Mouse (Mus musculus): ENCODE results near the gene Sec14l4.
"Not testable (repeated sequence)": the region's sequence is repeated elsewhere in the genome, so short reads cannot be mapped to it uniquely, and the experiment has no call there.

Sec14l4 gene

DNA sequence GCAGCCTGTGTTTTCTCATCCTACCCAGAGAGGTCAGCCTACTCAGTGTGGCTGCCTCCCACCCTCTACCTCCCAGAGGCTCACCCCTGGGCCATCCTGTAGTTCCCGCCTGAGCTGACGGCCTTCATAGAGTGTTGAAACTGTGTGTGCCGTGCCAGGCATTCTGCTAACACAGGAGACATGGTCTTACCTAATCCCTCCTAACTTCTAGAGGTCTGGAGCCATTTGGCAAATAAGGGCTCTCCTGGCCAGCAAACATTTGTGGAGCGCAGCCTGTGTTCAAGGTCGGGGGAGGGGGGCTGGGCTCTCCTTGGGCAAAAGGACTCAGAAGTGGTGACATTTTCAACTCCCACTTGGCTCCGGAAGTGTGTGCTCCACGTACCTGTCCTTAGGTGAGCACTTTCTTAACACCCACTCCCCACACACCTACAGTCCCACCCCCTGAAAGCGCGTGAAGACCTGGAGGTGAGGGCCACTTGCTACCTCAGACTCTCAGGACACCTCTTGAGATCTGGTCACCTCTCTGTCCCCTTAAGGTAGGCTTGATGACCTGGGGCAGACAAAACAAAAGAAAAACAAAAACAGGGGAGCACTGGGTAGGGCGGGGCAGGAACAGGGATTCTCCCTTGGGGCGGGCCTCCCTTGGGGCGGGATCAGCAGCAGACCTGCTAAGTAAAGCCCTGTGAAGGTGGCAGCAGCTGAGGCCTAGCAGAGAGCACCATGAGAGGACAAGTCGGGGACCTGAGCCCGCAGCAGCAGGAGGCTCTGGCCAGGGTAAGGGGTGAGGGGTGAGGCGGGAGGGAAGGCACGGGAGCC lies at the start of gene Sec14l4:
Gene Sec14l4 (plus strand): TSS at position 337 of the 816 bp plus-strand sequence.
- DNase-seq (ENCODE audit: low spot score): no peak

DNA sequence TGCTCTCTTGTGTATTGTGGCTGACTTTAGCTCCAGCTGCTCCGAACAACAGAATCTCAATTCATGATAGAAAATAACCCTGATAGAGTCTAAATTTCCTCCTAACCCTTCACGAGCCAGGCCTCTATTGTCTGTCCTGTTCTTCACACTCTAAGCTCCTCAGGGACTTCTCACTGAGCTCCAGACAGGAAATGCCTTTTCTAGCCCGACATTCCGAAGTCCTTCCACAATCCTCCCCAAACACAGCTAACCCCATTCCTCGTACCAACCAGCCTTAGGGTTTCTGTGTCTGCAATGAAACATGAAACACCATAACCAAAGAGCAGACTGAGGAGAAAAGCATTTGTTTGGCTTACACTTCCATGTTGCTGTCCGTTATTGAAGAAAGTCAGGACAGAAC lies 49.7 kb upstream of the Sec14l4 start:
- no peak for DNase-seq (ENCODE audit: low spot score)

DNA sequence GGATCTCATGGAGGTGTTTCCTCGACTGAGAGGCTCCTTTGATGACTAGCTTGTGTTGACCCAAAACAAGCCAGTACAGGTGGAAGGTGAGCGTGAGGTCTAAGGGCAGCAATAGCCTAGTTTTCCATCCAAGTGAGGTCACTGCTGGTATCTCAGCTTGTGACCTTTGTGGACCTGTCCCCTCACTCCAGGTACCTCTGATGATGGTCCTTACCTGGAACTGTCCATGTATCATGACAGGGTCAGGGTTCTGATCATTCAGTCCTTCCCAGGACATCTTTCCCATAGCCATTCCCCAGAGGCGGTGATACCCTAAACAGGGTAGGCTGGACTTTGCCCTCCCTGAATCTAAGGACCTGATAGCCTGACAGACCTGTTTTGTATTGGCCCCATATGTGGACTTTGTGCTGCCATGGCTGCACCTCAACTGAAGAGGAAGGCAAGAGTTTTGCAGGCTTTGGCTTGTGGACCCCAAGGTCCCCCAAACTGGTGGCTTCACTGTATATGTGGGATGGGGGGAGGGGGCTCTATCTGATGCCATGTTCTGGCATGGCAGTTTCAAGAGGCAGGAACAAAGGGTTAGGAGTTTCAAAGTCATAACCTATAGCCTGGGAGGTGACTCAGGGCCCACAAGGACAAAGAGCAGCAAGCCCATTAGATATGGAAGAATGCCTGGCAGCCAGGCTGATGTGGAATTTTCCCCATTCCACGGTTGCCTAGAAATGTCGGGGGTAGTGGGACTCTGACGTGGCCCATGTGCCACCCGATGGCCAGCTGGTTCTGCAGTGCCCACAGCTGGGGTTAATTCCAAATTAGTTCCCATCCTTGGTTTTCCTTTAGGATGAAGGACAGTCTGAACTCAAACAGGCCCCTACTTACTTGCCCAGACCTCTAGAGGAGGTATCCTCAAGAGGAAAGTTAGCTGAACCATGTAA lies 48.7 kb upstream of the Sec14l4 start:
- no peak for DNase-seq (ENCODE audit: low spot score)

DNA sequence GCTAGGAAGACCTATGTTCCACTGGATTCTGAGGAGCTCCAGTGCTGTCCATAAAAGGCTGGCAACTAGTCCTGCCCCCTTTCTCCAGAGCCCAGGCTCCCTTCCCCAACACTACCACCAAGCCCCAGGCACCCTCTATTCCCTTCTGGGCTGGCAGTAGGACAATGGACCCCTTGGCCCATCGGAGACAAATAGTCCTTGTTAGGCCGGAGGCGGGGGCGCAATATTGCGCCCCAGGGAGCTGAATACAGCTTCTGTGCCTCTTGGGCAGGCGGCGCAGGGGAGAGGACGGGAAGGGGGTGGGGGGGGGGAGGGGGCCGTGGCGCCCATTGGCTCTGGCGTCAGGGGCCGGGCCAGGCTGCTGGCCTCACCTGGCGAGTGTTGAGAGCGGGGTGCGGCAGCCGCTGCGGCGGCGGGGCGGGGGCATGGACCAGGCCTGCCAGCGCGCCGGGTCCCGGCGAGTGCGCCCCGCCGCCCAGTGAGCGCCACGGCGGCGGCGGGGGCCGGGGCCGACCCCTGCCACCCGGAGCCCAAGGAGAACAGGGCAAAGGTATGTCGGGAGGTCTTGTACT lies 47.9 kb upstream of the Sec14l4 start, which contains the start of gene Gal3st1:
Gene Gal3st1 (plus strand): TSS at position 346 of the 572 bp plus-strand sequence.
- DNase-seq (ENCODE audit: low spot score): no peak

DNA sequence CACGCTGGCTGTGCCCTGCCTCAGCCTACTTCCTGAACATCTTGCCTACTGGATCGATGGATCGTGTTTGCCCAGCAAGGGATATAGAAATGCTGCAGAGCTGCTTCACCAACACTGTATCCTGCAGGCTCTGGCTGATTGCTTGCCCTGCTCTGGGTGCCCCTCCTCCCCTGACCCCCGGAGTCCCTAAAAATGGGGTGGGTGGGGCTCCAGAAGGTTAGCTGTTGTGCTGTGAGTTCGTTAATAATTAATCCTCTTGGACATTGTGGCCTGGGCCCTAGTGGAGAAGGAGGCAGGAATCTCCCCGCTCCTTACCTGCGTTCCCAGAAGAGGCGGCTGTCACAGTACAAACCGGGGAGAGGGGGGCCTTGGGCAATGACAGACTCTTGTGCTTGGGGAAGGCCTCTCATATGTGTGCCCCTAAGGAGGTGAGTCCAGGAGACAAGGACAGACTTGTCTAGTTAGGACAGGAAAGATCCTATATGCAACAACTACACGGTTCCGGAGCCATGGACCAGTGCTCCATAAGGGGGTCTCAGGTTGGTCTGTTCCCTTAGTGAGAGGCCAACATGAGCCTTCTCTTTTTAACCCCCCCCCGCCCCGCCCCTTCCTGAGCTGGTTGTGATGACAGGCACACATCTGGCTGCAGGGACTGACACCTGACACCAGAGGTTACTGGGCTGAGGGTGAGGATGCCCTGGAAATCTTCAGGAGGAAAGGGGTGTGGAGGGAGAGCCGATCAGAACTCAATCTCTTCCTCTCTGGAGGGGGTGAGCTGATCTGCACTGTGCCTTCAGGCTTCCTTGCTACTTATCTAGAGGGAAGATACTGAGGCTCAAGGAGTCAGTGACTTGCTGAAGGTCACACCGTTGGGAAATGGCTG lies 47.2 kb upstream of the Sec14l4 start:
- no peak for DNase-seq (ENCODE audit: low spot score)

DNA sequence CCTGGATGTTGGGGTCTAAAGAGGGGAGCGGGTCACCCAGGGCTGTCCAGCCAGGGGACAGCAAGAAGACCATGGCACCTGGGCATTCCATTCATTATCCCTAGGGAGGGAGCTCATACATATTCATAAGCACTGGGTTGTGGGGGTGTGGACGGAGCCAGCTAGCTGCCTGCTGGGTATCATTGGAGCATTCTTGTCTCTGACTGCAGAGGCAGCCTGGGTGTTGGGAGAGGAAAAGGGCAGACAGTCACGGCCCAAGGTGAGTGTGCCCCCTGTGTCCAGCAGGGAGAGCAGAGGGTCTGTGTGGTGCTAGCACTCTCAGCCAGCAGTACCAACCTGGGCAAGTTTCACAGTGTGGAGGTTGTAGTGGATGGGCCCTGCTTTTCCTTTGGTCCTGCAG lies 41.5 kb upstream of the Sec14l4 start:
- no peak for DNase-seq (ENCODE audit: low spot score)

DNA sequence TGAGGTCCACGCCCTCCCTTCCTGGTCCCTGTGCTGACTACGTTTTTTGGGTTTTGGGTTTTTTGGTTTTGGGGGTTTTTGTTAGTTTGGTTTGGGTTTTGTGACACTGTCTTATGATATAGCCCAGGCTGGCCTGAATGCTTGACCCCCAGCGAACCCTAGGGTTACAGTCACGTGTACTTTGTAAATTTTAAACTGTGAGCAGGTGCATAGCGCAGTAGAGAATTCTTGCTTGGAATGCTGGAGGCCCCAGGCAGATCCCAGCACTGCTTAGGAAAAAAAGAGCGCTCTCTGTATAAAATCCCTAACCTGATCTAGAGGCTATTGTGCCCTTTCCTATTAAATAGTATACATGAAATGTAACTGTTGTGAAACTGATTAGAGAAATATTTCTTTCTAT lies 38.1 kb upstream of the Sec14l4 start:
- DNase-seq (ENCODE audit: low spot score): no peak

DNA sequence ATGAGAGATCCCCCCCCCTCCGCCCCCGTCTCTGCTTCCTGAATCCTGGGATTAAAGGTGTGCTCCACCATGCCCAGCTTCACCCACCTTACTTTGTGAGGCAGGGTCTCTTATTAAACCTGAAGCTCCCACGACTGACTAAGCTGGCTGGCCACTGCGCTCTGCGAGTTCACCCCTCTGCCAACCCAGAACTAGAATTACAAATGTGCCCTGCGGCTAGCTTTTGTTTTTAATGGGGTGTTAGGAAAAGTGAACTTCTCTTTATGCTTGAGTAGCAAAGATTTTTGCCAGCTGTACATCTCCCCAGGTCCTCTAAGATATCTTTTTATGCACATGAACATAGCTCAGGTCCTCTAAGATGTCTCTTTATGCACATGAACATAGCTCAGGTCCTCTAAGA lies 37.3 kb upstream of the Sec14l4 start:
- DNase-seq (ENCODE audit: low spot score): no peak

DNA sequence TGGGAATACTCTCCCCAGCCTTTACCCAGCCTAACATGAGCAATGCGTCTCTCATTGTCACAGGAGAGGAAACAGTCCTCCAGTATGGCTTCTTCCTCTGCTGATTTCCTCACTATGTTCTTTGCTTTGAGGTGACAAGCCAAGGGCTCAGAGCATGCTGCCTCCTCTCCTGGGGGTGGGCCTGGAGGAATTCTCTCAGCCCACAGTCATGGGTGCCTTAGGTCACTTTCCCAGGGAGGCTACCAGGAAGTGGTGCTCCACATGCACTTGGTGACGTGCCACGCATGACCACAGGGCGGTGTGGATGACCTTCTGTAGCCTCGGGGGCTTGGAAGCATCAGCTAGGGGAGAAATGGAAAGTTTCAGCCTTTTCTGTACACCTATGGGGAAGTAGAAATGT lies 35.8 kb upstream of the Sec14l4 start:
- DNase-seq (ENCODE audit: low spot score): no peak

DNA sequence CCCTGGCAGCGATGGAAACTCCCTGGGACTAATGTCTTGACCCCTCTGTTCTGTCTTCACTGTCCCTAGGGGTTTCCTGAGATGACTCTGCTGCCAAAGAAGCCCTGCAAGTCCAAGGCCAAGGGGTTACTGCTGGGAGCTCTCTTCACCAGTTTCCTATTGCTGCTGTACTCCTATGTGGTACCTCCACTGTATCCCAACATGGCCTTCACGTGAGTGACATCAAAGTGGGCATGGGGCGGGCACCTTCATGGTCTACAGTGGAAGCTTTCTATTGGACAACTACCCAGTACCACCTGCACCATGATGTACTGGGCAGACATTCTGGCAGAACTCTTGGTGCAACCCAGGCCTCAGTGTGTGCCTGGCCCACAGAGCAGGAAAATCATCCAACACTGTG lies 34.4 kb upstream of the Sec14l4 start:
- no peak for DNase-seq (ENCODE audit: low spot score)

DNA sequence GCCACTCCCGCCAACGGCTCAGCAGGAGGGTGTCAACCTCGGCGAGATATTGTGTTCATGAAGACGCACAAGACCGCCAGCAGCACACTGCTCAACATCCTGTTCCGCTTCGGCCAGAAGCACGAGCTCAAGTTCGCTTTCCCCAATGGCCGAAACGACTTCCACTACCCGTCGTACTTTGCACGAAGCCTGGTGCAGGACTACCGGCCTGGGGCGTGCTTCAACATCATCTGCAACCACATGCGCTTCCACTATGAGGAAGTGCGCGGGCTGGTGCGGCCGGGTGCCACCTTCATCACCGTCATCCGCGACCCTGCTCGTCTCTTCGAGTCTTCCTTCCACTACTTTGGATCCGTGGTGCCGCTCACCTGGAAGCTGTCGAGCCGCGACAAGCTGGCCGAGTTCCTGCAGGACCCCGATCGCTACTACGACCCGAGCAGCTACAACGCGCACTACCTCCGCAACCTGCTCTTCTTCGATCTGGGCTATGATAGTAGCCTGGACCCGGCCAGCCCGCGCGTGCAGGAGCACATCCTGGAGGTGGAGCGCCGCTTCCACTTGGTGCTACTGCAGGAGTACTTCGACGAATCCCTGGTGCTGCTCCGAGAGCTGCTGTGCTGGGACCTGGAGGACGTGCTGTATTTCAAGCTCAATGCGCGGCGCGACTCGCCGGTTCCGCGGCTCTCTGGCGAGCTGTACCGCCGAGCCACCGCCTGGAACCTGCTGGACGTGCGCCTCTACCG lies 33.1 kb upstream of the Sec14l4 start:
- no peak for DNase-seq (ENCODE audit: low spot score)

DNA sequence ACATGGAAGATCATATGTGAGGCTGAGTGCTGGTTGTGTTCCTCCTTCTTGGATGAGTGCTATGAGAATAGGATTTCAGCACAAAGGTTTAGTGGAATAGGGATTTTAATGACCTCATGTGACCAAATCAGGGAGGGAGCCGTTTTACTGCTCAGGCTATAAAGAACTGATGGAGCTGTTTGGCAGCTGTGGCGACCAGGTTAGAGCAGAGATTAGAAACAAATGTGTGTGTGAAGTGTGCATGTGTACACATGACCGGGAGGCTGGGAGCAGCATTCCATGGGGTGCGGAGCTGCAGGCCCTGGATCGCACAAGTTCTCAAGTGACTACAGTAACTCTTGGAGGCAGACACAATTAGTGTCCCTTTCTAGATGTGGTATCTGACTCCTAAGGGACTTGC lies 31.7 kb upstream of the Sec14l4 start:
- DNase-seq (ENCODE audit: low spot score): no peak

DNA sequence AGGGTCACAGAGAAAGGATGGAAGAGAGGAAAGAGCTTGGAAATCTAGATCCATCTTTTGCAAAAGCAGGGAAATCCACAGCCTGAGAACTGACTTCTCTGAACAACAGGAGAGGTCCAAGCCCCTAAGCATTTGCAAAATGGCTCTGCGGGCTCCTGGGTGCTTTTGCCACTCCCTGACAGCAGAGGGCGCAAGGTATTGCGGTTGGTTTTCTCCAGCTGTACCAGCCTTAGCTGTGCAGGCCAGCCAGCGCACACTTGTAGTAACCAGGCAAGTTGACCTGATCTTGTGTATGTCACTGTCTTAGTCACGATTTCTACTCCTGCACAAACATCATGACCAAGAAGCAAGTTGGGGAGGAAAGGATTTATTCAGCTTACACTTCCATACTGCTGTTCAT lies 29.7 kb upstream of the Sec14l4 start:
- peak; percentile 26 for DNase-seq (ENCODE audit: low spot score)

DNA sequence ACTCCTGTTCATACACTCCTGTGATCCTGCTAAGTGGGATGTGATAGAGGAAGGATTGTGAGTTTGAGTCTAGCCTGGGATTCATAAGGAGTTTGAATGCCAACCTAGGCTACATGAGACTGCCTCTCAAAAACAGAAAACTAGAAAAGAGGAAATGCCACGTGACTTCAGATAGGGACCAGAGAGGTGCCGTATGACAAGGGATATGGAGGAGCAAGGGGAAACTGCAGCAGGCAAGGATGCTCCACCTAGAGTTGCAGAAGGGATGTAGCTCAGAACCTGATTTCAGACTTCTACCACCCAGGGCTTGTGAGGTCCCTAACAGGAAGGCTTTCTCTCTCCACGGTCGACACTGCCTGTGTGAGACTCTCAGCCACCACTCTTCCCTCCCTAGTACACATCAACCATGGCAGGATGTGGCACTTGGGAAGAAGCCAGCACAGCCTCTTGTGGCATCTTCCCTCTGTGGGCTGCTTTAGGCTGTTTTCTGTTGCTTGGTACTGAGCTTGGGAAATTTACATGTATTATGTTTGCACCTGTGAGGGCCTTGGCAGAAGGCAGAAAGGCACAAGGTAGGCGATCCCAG lies 25.9 kb upstream of the Sec14l4 start:
- DNase-seq (ENCODE audit: low spot score): no peak

DNA sequence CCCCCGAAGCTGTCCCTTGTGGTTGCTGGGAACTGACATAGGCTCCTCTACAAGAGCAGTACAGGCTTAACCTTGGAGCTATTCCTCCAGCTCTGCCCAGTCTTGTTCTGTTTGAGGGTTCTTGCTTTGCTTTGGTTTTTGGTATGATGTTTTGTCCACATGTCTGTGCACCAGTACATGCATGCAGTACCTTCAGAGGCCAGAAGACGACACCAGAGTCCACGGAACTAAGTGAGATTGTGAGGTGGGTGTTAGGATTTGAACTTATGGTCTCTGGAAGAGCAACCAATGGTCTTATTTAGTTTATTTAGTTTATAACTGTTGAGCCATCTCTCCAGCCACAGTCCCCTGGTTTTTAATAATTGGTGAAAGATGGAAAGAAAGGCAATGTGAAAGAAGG lies 24.8 kb upstream of the Sec14l4 start:
- DNase-seq (ENCODE audit: low spot score): no peak

DNA sequence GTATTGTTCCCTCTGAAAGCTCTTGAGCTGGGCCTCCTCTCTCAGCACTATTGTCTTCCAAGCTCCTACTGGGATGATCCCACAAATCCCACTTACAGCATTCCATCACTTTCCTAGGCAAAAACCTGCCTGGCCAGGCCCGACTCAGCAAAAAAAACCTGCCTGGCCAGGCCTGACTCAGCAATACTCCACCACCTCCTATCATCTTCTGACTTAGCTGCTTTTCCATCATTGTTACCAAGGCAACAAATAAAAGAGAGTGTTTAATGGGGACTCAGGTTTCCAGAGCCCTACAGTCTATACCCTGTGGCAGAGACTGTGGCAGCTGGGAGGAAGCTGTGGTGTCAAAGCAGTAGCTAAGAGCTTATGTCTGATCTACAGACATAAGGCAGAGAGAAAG lies 18.6 kb upstream of the Sec14l4 start:
- DNase-seq (ENCODE audit: low spot score): no peak

DNA sequence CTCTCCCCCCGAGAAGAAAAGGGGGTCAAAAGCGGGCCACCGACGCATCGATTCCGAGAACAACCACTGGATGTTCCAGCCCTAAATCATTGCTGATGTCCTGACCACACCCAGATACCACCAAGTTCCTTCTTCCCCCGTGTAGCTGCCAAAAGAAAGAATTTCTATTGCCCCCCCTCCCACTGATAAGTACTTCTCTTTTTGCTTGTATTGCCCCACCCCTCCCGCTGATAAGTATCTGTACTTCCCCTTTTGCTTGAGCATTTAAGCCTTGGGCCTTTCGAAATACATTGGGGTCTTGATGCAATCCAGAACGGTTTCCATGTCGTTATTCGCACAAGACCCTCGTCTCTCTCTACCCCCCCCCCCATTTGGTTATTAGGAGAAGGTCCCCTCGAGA lies 15.5 kb upstream of the Sec14l4 start:
- not testable (repeated sequence) for DNase-seq (ENCODE audit: low spot score)

DNA sequence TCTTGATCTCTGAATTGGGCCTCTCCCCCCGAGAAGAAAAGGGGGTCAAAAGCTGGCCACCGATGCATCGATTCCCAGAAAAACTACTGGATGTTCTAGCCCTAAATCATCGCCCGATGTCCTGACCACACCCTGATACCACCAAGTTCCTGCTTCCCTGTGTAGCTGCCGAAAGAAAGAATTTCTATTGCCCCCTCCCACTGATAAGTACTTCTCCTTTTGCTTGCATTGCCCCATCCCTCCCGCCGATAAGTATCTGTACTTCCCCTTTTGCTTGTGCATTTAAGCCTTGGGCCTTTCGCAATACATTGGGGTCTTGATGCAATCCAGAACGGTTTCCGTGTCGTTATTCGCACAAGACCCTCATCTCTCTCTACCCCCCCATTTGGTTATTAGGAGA lies 9.2 kb upstream of the Sec14l4 start:
- not testable (repeated sequence) for DNase-seq (ENCODE audit: low spot score)

DNA sequence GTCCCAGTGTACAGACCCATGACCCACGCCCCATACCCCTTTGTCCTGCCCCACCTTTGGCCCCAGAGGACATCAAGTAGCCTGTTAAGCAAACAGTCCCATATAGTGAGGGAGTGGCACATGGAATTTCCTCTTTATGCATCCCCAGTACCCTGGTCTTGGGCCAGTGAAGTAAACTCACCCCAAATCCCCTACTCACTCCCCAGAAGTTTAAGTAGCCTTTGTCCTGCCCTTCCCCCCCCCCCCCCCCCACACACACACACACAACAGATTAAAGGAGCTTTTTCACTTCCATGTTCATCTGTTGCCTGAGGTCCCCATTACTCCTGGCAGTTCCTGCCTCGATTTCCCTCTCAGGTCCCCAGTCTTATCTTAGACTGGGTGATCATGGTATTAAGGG lies 7.9 kb upstream of the Sec14l4 start:
- DNase-seq (ENCODE audit: low spot score): no peak

DNA sequence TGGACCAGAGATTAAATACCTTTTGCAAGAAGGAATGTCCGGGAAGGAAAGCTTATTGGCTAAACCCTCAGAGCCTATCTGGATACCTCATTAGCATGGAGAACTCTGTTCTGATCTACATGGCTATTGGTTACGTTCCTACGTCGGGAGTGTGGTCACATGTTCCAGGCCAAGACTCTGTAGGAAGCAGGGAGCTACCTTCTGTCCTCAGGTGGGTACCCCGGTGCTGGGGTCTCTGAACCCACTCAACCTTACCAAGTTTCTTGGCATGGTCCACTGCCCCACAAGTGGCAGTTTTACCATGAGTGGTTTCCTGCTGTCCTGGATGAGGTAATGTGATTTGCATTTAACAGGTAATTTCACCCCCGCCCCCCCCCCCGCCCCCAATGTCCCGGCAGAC lies 4.2 kb upstream of the Sec14l4 start:
- no peak for DNase-seq (ENCODE audit: low spot score)
